Mouse (Mus musculus) intestine, embryonic 14.5 days (tissue): ENCODE measurements around the gene Sh2d7. TPM values are rescaled to one million over a fixed set of nuclear protein-coding genes. Genes with fewer than 3 reads are reported as not detected.

Source experiments
- polyA plus RNA-seq: library from polyadenylated mRNA; unstranded; fragments of >200 nt; fragmentation: Nextera tagmentation; extraction: Ambion mirVana; gene quantifications from 2 replicates; pipeline ENCODE4 v1.2.1, GENCODE M21; 2014

The Sh2d7 gene
- polyA plus RNA-seq, 1 experiment from 2014 or later = not detected

Other genes with a start within 250 kb of the Sh2d7 start
- 5.2 and 6.1 TPM in 2 replicates for gene Dmxl2, start 37.4 kb upstream of the Sh2d7 start, polyA plus RNA-seq
- 15.3 and 19.3 TPM in 2 replicates for gene Cib2, start 21.2 kb downstream of the Sh2d7 start, polyA plus RNA-seq
- 178 and 181 TPM in 2 replicates for gene Idh3a, start 47.4 kb downstream of the Sh2d7 start, polyA plus RNA-seq
- gene Acsbg1, start 122.9 kb downstream of the Sh2d7 start, polyA plus RNA-seq = 0.22 and 0.38 TPM in 2 replicates
- gene Dnaja4, start 159.9 kb downstream of the Sh2d7 start, polyA plus RNA-seq = 3.6 and 5.0 TPM in 2 replicates
- gene Wdr61, start 195.5 kb downstream of the Sh2d7 start, polyA plus RNA-seq = 162 and 170 TPM in 2 replicates
- gene Crabp1, start 225.8 kb downstream of the Sh2d7 start, polyA plus RNA-seq = 15.9 and 22.6 TPM in 2 replicates